ENCODE assay signal across 8 mouse cellular contexts in genomic region chr12:9584366-9585084, GRCm38 (mm10). TPM values are rescaled to one million over a fixed set of nuclear protein-coding genes. Genes with fewer than 3 reads are reported as not detected.
DNase-seq lines count a peak whose midpoint lies in the region; ATAC-seq and TF ChIP-seq lines count a peak whose summit lies in the region.

No protein-coding gene starts in this region.

- no peaks in the 10 kb centered on the region for H3K4me1 ChIP-seq in cerebellum, adult 2 months (ENCODE audit: control insufficient read depth, insufficient read depth, low read length)
- peaks cover 23% of the 10 kb centered on the region for H3K4me1 ChIP-seq in hindbrain, embryonic 13.5 days (replicated peaks)
- no peaks in the 10 kb centered on the region; the same call in 1 of the 2 replicates for H3K4me1 ChIP-seq in midbrain, postnatal 0 days (ENCODE audit: insufficient read depth, low read length)

- peak; percentile 95 for ATAC-seq in hindbrain, embryonic 13.5 days (ENCODE audit: low FRiP score)
- peak; percentile 90 for ATAC-seq in midbrain, postnatal 0 days (ENCODE audit: low FRiP score)

- H3K4me2 ChIP-seq in hindbrain, embryonic 13.5 days, result peak overlapping the region; percentile 61
- peak overlapping the region; percentile 55 for H3K4me2 ChIP-seq in midbrain, postnatal 0 days (ENCODE audit: low read depth, low read length, poor library complexity, severe bottlenecking)

- TF ChIP-seq CTCF in cerebellum, adult 2 months (IDR thresholded peaks at IDR 0.05; ENCODE audit: borderline replicate concordance, insufficient read depth, low read depth, low read length), result no peak
- no peak for TF ChIP-seq CTCF in midbrain, postnatal 0 days (IDR thresholded peaks at IDR 0.05)

- WGBS in cerebellum, adult 2 months, result 2% methylated on average over 23 of the region's 23 CpGs
- WGBS in hindbrain, embryonic 13.5 days, result under 1% methylated on average over 23 of the region's 23 CpGs
- under 1% methylated on average over 23 of the region's 23 CpGs for WGBS in midbrain, postnatal 0 days

- peak overlapping the region; percentile 58 for H3K9ac ChIP-seq in hindbrain, embryonic 13.5 days
- H3K9ac ChIP-seq in midbrain, postnatal 0 days (replicated peaks; ENCODE audit: low read length, poor library complexity, severe bottlenecking), result peak overlapping the region; percentile 48

- H3K27me3 ChIP-seq in cerebellum, adult 2 months (ENCODE audit: control insufficient read depth, insufficient read depth, low read length), result no peaks in the 10 kb centered on the region; the same call in 1 of the 2 replicates
- peaks cover 64% of the 10 kb centered on the region for H3K27me3 ChIP-seq in hindbrain, embryonic 13.5 days
- peaks cover 41% of the 10 kb centered on the region for H3K27me3 ChIP-seq in midbrain, postnatal 0 days (ENCODE audit: insufficient read depth, low read length)

- H3K36me3 ChIP-seq in hindbrain, embryonic 13.5 days, result no peaks in the 10 kb centered on the region
- H3K36me3 ChIP-seq in midbrain, postnatal 0 days (ENCODE audit: insufficient read depth, low read length), result no peaks in the 10 kb centered on the region

- DNase-seq in cerebellum, adult 2 months, result peak; percentile 38 to 52
- DNase-seq in cerebellum, adult 9-11 months, result no peak
- DNase-seq in cerebellum, postnatal 25 days, result peak; percentile 61 to 77
- peak; percentile 48 to 53 for DNase-seq in gastrocnemius, adult 8-10 months (ENCODE audit: low spot score in 2 of 2)
- peak; percentile 76 for DNase-seq in liver
- peak; percentile 79 for DNase-seq in midbrain, postnatal 0 days (ENCODE audit: low spot score)
- DNase-seq in spleen, postnatal 14 days (ENCODE audit: low spot score in 2 of 2), result no peak

- no peak overlapping the region for H3K27ac ChIP-seq in cerebellum, adult 2 months (ENCODE audit: insufficient read depth, low read length)
- no peak overlapping the region for H3K27ac ChIP-seq in hindbrain, embryonic 13.5 days
- H3K27ac ChIP-seq in midbrain, postnatal 0 days (ENCODE audit: low read depth, low read length), result no peak overlapping the region

- peak overlapping the region; percentile 61 for H3K4me3 ChIP-seq in cerebellum, adult 2 months (replicated peaks; ENCODE audit: insufficient read depth, low read depth, low read length)
- H3K4me3 ChIP-seq in hindbrain, embryonic 13.5 days, result peak overlapping the region; percentile 46
- H3K4me3 ChIP-seq in midbrain, postnatal 0 days (ENCODE audit: low read depth, low read length), result peak overlapping the region; percentile 54

- H3K9me3 ChIP-seq in hindbrain, embryonic 13.5 days, result no peaks in the 10 kb centered on the region
- H3K9me3 ChIP-seq in midbrain, postnatal 0 days (ENCODE audit: low read length), result no peaks in the 10 kb centered on the region

- TF ChIP-seq POLR2A in cerebellum, adult 2 months (IDR thresholded peaks at IDR 0.05; ENCODE audit: borderline replicate concordance, insufficient read depth, low read length), result no peak

RNA-seq across cellular contexts. Expression of gene Osr1, which starts 14.6 kb away (rescaled TPM):
- 0.97 and 2.1 TPM in 2 replicates for polyA plus RNA-seq in cerebellum, adult 2 months (2012; rRNA removed)
- total RNA-seq in gastrocnemius, adult 8-10 months (2022), result 1 to 10 TPM; 1.6 to 3.2 (median 2.1) TPM
- polyA plus RNA-seq in hindbrain, embryonic 13.5 days (2015; fragmentation: Nextera tagmentation; extraction: Ambion mirVana), result 10.4 and 11.8 TPM in 2 replicates
- 17.0 and 21.2 TPM in 2 replicates for total RNA-seq in midbrain, postnatal 0 days (2014; rRNA removed)
- polyA plus RNA-seq in midbrain, postnatal 0 days (2015; fragmentation: Nextera tagmentation; extraction: Ambion mirVana), result 7.7 and 8.1 TPM in 2 replicates

Comparison
In these comparisons a context has a peak if more than half of its experiments do, and no peak if none do; other contexts are left out.
1. DNase-seq: peak in cerebellum, adult 2 months (2 of 2), cerebellum, postnatal 25 days (2 of 2), gastrocnemius, adult 8-10 months (2 of 2), liver (single experiment) and midbrain, postnatal 0 days (single experiment); none in cerebellum, adult 9-11 months (single experiment) and spleen, postnatal 14 days (0 of 2).
2. Peak in every context shown above with its lines, with median percentiles within 50 percentile points of each other: H3K4me3 ChIP-seq.